Mouse (Mus musculus): ENCODE results near the gene Chp2.

DNA sequence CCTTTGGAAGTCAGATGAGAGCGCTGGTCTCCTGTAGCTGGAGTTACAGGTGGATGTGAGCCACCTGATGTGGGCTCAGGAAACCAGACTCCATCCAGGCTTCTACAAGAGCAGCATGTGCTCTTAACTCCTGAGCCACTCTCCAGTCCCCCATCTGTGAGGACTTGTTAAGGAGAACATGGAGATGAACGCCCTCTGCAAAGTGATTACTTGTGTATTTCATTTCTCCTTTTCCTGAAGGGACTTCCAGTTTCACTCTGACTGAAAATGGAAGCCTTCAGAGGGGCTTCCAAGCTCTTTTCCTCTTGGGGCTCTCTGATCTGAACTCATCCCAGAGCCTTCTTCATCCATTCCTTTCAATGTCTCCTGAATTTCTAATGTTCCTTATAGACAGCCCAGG, 13.2 kb upstream of the Chp2 start:
- no peak for TF ChIP-seq POLR2A (IDR thresholded peaks at IDR 0.05; ENCODE audit: control insufficient read depth in 1 of 2, insufficient read depth in 1 of 2, low read depth in 1 of 2, low read length in 2 of 2, poor library complexity in 1 of 2)
- TF ChIP-seq KAT2A (conservative IDR thresholded peaks at IDR 0.05; ENCODE audit: low read depth, low read length): no peak
- TF ChIP-seq BHLHE40 (IDR thresholded peaks at IDR 0.05; ENCODE audit: borderline replicate concordance, low read depth, low read length): no peak
- TF ChIP-seq ZMIZ1 (IDR thresholded peaks at IDR 0.05; ENCODE audit: low read depth, low read length): no peak
- no peak for TF ChIP-seq POLR2AphosphoS2 (IDR thresholded peaks at IDR 0.05; ENCODE audit: low read length)
- no peak for TF ChIP-seq CTCF (IDR thresholded peaks at IDR 0.05 in 2 of 3, conservative IDR thresholded peaks at IDR 0.05 in 1 of 3; ENCODE audit: control insufficient read depth in 1 of 3, insufficient read depth in 1 of 3, low read depth in 2 of 3, low read length in 3 of 3, poor library complexity in 1 of 3, severe bottlenecking in 1 of 3)
- TF ChIP-seq USF1 (IDR thresholded peaks at IDR 0.05; ENCODE audit: low read depth, low read length): no peak
- TF ChIP-seq ZC3H11A (IDR thresholded peaks at IDR 0.05; ENCODE audit: low read depth, low read length): no peak
- TF ChIP-seq TCF12 (IDR thresholded peaks at IDR 0.05; ENCODE audit: low read depth, low read length): no peak
